Mouse (Mus musculus): ENCODE data around the gene Sf3a2. TPM values are rescaled to one million over a fixed set of nuclear protein-coding genes. Genes with fewer than 3 reads are reported as not detected.

The Sf3a2 gene
- polyA plus RNA-seq, 1 experiment = 40.2 TPM

DNA sequence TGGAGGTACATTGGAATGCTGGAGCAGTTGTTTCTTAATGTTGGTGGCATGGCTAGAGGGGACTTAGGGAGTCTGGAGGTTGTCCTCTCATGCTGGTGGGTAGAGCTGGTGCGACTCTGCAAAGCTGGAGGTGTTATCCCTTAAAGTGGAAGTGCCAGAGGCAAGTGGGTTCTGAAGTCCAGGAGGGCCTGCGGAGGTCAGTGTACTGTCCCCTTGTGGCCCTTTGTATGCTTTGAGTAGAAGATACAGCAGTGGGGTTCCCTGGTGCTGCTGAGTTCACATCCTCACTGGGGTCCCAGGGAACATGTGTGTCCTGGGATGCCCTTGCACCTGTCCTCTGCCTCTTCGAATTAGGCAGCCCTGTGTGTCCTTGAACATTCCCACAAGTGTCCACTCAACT, 41.9 kb upstream of the Sf3a2 start:
- no peak for TF ChIP-seq CTCF (IDR thresholded peaks at IDR 0.05; ENCODE audit: extremely low read depth, insufficient read length, insufficient replicate concordance, low read depth, low read length)
- no peak for TF ChIP-seq POLR2A (IDR thresholded peaks at IDR 0.05; ENCODE audit: low read depth, low read length)
- H3K36me3 ChIP-seq (ENCODE audit: control insufficient read depth, insufficient read depth, low read length) = no peaks in the 10 kb centered on the region
- no peaks in the 10 kb centered on the region for H3K27me3 ChIP-seq (ENCODE audit: control insufficient read depth, insufficient read depth, low read length)
- H3K27ac ChIP-seq (ENCODE audit: insufficient read depth, low read depth, low read length) = peak overlapping the region; percentile 41; the same call in 1 of the 2 replicates
- H3K4me1 ChIP-seq (ENCODE audit: control insufficient read depth, insufficient read depth, insufficient read length, low read length) = peaks cover 38% of the 10 kb centered on the region; the same call in 1 of the 2 replicates
- H3K4me3 ChIP-seq (ENCODE audit: low read depth, low read length) = peak overlapping the region; percentile 98
- 10% methylated on average over 3 of the region's 3 CpGs for WGBS

DNA sequence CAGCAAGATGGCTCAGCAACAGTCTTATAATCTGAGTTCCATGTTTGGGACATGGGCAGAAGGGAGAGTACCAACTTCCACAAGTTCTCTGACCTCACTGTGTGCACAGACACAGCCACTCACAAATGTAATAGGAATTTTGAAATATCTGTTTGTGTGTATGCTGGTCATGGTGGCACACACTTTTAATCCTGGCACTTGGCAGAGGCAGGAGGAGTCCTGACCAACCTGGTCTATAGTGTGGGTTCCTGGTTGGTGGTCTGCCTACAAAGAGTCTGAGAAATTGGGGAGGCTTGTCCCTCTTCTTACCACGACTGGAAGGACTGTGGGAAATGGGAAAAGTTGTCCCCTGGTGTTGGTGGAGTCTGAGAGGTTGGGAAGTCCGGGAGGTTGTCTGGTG, 41.5 kb upstream of the Sf3a2 start:
- 30% methylated on average over 2 of the region's 2 CpGs for WGBS
- H3K36me3 ChIP-seq (ENCODE audit: control insufficient read depth, insufficient read depth, low read length) = no peaks in the 10 kb centered on the region
- peak overlapping the region; percentile 26; the same call in 1 of the 2 replicates for H3K27ac ChIP-seq (ENCODE audit: insufficient read depth, low read depth, low read length)
- H3K27me3 ChIP-seq (ENCODE audit: control insufficient read depth, insufficient read depth, low read length) = no peaks in the 10 kb centered on the region
- H3K4me3 ChIP-seq (ENCODE audit: low read depth, low read length) = peak overlapping the region; percentile 98
- TF ChIP-seq CTCF (IDR thresholded peaks at IDR 0.05; ENCODE audit: extremely low read depth, insufficient read length, insufficient replicate concordance, low read depth, low read length) (no peak), POLR2A (IDR thresholded peaks at IDR 0.05; ENCODE audit: low read depth, low read length) (no peak)
- peaks cover 42% of the 10 kb centered on the region; the same call in 1 of the 2 replicates for H3K4me1 ChIP-seq (ENCODE audit: control insufficient read depth, insufficient read depth, insufficient read length, low read length)

DNA sequence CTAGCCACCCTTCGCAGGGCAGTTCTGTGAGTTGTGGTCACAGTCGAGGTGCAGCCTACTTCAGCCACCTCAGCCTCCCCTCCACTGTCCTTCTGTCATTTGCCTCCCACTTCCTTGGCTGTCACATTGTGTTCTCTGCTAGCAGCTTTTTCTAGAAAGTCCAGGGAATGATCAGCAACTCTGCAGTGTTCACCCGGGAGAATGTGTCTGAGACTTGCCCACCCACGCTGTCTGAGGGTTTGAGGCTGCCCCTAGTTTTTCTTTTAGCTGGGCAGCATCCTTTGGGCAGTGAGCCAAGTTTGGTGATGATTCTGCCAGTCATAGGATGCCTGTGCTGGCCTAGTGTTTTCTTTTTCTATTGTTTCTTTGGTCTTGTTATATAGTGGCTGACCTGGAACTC, 41.0 kb upstream of the Sf3a2 start:
- no peak for TF ChIP-seq CTCF (IDR thresholded peaks at IDR 0.05; ENCODE audit: extremely low read depth, insufficient read length, insufficient replicate concordance, low read depth, low read length)
- no peak for TF ChIP-seq POLR2A (IDR thresholded peaks at IDR 0.05; ENCODE audit: low read depth, low read length)
- Histone ChIP-seq H3K27me3 (ENCODE audit: control insufficient read depth, insufficient read depth, low read length) (no peaks in the 10 kb centered on the region), H3K36me3 (ENCODE audit: control insufficient read depth, insufficient read depth, low read length) (no peaks in the 10 kb centered on the region), H3K4me3 (ENCODE audit: low read depth, low read length) (peak overlapping the region; percentile 8; the same call in 1 of the 2 replicates), H3K4me1 (ENCODE audit: control insufficient read depth, insufficient read depth, insufficient read length, low read length) (peaks cover 46% of the 10 kb centered on the region; the same call in 1 of the 2 replicates), H3K27ac (ENCODE audit: insufficient read depth, low read depth, low read length) (no peak overlapping the region)
- 45% methylated on average over 4 of the region's 4 CpGs for WGBS

DNA sequence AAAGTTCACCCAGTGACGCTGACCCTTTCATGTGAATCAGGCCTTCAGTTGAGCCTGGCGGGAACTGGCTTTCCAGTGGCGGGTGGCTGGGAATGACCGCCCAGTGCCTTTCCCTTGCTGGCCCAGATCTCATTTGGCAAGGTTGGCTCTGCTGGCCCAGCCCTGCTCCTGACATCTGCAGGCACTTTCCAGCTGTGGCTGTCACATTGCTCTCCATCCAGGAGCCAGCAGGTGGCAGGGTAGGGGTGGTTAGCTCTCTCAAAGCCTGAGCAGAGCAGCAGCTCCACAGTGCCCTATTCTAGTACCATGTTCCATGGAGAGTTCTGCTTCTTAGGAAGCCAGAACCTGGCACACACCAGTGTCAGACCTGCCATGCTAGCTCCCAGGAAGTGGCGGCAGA, 40.3 kb upstream of the Sf3a2 start:
- WGBS = 25% methylated on average over 5 of the region's 5 CpGs
- peaks cover 43% of the 10 kb centered on the region; the same call in 1 of the 2 replicates for H3K4me1 ChIP-seq (ENCODE audit: control insufficient read depth, insufficient read depth, insufficient read length, low read length)
- TF ChIP-seq CTCF (IDR thresholded peaks at IDR 0.05; ENCODE audit: extremely low read depth, insufficient read length, insufficient replicate concordance, low read depth, low read length) (peak; percentile 76; the same call in 1 of the 2 replicates), POLR2A (IDR thresholded peaks at IDR 0.05; ENCODE audit: low read depth, low read length) (no peak)
- H3K27ac ChIP-seq (ENCODE audit: insufficient read depth, low read depth, low read length) = peak overlapping the region; percentile 51
- H3K36me3 ChIP-seq (ENCODE audit: control insufficient read depth, insufficient read depth, low read length) = no peaks in the 10 kb centered on the region
- no peak overlapping the region for H3K4me3 ChIP-seq (ENCODE audit: low read depth, low read length)
- H3K27me3 ChIP-seq (ENCODE audit: control insufficient read depth, insufficient read depth, low read length) = no peaks in the 10 kb centered on the region

DNA sequence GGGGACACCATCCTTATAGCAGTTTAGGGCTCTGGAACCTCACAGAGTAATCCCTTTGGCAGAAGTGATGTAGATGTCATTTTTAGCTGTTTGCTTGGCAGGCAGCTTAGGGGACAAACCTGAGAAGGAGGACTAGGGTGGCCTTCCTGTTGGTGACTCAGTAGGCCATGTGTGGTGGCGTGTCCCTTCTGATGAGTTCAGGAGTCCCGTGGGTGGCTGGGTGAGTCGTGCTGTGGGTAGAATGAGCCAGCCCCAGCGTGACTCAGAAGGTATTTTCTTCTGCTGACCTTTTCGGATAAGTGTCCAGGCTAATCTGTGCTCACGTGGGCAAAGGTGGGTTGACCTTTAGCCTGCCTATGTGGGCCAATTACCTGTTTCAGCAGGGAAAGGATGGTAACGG, 39.3 kb upstream of the Sf3a2 start:
- peak overlapping the region; percentile 76 for H3K27ac ChIP-seq (ENCODE audit: insufficient read depth, low read depth, low read length)
- peaks cover 49% of the 10 kb centered on the region for H3K4me1 ChIP-seq (ENCODE audit: control insufficient read depth, insufficient read depth, insufficient read length, low read length)
- TF ChIP-seq CTCF (IDR thresholded peaks at IDR 0.05; ENCODE audit: extremely low read depth, insufficient read length, insufficient replicate concordance, low read depth, low read length) (no peak), POLR2A (IDR thresholded peaks at IDR 0.05; ENCODE audit: low read depth, low read length) (no peak)
- no peaks in the 10 kb centered on the region for H3K36me3 ChIP-seq (ENCODE audit: control insufficient read depth, insufficient read depth, low read length)
- 26% methylated on average over 7 of the region's 7 CpGs for WGBS
- H3K4me3 ChIP-seq (ENCODE audit: low read depth, low read length) = no peak overlapping the region
- H3K27me3 ChIP-seq (ENCODE audit: control insufficient read depth, insufficient read depth, low read length) = no peaks in the 10 kb centered on the region

DNA sequence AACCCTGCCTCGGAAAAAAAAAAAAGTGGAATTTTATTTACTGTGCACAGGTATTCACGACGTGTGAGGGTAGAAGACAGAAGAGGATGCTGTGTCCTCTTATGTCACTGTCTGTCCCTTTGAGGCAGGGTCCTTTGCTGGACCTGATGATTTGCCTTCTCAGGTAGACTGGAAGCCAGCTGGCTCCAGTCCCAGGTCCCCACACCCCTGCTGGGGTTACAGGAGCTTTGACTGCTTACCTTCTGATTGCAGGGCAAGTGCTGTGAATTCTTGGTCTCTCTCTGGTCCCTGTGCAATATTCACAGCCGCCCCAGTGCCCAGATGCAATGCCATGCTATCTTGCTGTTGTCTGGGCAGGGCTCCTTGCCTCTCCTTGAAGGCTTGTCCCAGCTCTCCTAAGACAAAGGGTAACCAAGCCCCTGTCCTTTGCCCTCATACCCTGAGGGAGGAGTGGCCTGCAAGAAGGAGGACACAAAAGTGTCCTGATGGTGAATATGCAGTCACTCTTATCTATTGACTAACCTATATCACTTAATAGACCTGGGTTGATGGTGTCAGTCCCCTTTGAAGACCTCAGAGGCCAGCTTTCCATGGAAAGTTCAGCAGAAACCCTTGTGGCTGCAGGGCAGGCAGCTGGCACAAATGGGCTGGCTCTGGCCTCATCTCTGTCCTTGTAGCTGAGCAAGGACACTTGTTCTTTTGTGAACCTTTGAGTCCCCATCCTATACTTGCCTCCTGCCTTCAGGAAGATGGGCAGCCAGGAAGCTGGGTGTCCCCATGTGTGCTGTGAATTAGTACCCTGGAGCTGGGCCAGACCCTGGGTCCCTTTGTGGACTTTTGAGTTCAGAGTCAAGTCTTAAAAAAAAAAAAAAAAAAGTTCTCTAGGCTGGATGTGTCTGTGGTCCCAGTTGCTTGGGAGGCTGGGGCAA, 37.1 kb upstream of the Sf3a2 start:
- Histone ChIP-seq H3K4me1 (ENCODE audit: control insufficient read depth, insufficient read depth, insufficient read length, low read length) (peaks cover 53% of the 10 kb centered on the region), H3K27me3 (ENCODE audit: control insufficient read depth, insufficient read depth, low read length) (no peaks in the 10 kb centered on the region), H3K27ac (ENCODE audit: insufficient read depth, low read depth, low read length) (peak overlapping the region; percentile 97), H3K4me3 (ENCODE audit: low read depth, low read length) (peak overlapping the region; percentile 57), H3K36me3 (ENCODE audit: control insufficient read depth, insufficient read depth, low read length) (peaks cover 9% of the 10 kb centered on the region)
- 37% methylated on average over 4 of the region's 4 CpGs for WGBS
- peak; percentile 20; the same call in 1 of the 2 replicates for TF ChIP-seq CTCF (IDR thresholded peaks at IDR 0.05; ENCODE audit: extremely low read depth, insufficient read length, insufficient replicate concordance, low read depth, low read length)
- TF ChIP-seq POLR2A (IDR thresholded peaks at IDR 0.05; ENCODE audit: low read depth, low read length) = peak; percentile 67; the same call in 1 of the 2 replicates

DNA sequence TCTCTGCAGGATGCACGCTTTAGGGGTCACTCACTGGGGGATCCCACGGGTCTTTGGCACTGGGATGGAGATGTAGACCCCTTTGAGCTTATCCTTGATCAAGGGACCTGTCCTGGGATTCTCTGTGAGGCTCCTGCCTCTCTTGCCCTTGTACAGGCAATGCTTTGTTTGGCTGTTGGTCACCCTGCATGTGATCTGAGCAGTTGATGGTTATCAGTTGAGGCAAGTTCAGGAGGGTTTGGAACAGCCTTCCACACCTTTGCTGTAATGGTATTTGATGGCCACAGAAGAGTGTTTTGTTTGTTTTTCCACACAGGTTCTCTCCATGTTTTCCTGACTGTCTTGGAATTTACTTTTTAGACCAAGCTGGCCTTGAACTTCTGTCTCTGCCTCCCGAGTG, 36.2 kb upstream of the Sf3a2 start:
- no peaks in the 10 kb centered on the region for H3K27me3 ChIP-seq (ENCODE audit: control insufficient read depth, insufficient read depth, low read length)
- H3K27ac ChIP-seq (ENCODE audit: insufficient read depth, low read depth, low read length) = 0 out of 2 replicates have a peak overlapping the region, but pooled peaks have one; percentile 78
- WGBS = 57% methylated on average over 3 of the region's 3 CpGs
- H3K36me3 ChIP-seq (ENCODE audit: control insufficient read depth, insufficient read depth, low read length) = peaks cover 17% of the 10 kb centered on the region
- no peak overlapping the region for H3K4me3 ChIP-seq (ENCODE audit: low read depth, low read length)
- no peak for TF ChIP-seq CTCF (IDR thresholded peaks at IDR 0.05; ENCODE audit: extremely low read depth, insufficient read length, insufficient replicate concordance, low read depth, low read length)
- TF ChIP-seq POLR2A (IDR thresholded peaks at IDR 0.05; ENCODE audit: low read depth, low read length) = no peak
- H3K4me1 ChIP-seq (ENCODE audit: control insufficient read depth, insufficient read depth, insufficient read length, low read length) = peaks cover 47% of the 10 kb centered on the region
